Mouse (Mus musculus) B cell, adult 2 months (primary cell): ENCODE results near the gene Cox7a1.

Source experiments
- DNase-seq, 2 experiments: peaks; one replicate each; pipeline ENCODE4 v3.0.0; 2022

Cox7a1 gene

DNA sequence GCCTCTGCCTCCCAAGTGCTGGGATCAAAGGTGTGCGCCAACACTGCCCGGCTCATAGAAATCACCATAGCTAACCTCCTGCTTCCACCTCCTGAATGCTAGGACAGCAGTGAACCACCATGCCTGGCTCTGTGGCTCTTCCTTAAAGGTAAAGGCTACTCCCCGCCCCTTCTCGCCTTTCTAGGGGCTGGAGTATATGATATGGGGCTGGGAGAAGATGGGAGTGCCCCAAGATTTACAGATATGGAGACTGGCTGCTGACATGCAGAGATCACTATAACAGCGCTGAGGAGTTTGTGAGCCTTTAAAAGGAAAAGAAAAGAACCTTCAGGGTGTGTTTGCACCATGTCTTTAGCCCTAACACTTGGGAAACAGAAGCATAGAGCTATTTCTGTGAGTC lies 38.3 kb downstream of the Cox7a1 start:
- no peak for DNase-seq

GRCm38 (mm10) chr7:30224206-30224605 lies 40.3 kb downstream of the Cox7a1 start:
- DNase-seq: no peak

GRCm38 (mm10) chr7:30231328-30231668 lies 47.4 kb downstream of the Cox7a1 start:
- DNase-seq: no peak

GRCm38 (mm10) chr7:30231669-30232454 lies 47.9 kb downstream of the Cox7a1 start, which contains the start of the genes Polr2i and Tbcb:
Gene Polr2i (plus strand): TSS chr7:30231948.
Gene Tbcb (minus strand): TSS chr7:30232272.
- DNase-seq: peak; percentile 95 to 96

DNA sequence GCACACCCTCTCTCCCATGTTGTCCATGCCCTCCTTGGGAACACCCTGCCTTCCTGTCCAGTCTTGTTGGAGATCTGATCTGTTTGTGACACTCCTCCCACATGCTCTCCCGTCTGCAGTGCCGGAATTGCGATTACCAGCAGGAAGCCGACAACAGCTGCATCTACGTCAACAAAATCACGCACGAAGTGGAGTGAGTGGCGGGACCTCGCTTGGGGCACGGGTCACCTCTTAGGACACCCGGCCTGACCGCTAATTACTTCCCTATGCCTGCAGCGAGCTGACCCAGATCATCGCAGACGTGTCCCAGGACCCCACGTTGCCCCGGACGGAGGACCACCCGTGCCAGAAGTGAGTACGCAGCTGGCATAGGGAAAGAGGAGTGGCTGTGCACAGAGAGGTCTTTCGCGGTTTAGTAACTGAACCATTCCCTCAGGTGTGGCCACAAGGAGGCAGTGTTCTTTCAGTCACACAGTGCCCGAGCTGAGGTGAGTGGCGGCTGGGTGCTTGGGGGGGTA lies 48.7 kb downstream of the Cox7a1 start:
- peak; percentile 70 to 71 for DNase-seq

DNA sequence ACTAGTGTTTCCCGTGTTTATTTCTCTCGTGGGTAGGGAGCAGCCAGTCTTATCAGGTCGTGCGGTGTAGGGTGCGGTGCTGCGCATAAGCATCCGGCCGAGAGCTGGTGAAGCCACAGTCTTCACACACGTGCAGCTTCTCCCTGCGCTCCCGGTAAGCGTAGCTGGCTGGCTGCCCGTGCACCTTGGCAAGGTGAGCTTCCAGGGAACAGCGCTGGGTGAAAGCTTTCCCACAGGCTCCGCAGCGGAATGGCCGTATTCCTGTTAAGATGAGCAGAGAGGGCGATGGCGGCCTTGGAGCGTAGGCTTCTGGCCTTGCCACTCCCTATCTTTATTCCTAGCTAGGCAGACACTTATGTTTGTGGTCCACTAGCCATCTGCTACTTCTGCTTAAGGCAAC lies 49.4 kb downstream of the Cox7a1 start:
- DNase-seq: no peak

DNA sequence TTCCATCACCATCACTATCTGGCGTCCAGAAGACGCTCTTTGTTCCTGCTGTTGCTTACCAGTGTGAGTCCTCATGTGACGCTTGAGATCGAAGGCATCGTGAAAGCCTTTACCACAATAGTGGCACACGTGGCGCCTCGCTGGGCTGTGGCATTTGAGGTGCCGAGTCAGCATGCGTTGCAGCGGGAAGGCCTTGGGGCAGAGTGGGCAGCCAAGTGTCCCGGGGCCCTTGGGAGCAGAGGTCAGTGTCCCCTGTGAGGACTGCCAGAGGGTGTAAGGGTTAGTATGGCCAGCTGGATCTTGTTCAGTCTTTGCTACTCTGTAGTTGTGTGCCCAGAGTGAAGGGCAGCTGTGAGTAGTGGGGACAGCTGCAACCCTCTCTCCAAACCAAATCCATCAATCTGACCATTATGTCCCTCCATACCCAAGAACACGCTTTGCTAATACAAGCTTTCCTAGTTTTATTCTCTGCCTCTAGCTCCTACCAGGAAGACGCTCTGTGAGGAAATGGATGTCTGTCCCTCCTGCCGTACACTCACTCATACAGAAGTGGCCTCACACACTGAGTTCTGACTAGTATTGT lies 50.4 kb downstream of the Cox7a1 start:
- no peak for DNase-seq

DNA sequence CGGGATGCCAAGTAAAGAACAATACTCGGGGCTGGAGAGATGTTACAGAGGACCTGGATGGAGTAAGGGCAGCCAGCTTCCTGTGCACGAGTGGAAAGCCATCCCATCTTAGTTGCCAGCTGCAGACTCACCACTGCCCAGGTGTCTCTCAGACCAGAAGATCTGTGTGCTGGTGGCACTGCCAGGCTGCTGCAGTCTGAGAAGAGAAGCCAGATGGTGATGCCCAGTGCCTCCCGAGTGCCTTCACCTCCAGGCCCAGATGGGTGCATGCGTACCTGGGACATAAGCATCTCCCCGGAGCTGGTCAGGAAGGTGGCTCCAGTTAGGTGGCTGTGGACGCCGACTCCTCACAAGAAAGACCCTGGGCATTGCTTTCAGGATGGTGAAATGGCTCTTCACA lies 51.1 kb downstream of the Cox7a1 start:
- DNase-seq: no peak

- no peak for DNase-seq
Measured at GRCm38 (mm10) chr7:30235625-30236024, 51.7 kb downstream of the Cox7a1 start, which contains the start of gene Ovol3. Gene Ovol3 (minus strand): TSS chr7:30235725.
